Mouse (Mus musculus) intestine, postnatal 0 days (tissue): ENCODE data around the gene Ubac1. TPM values are rescaled to one million over a fixed set of nuclear protein-coding genes. Genes with fewer than 3 reads are reported as not detected.

Source experiments
- ATAC-seq: fragments of 200-750 bp; cut with Nextera tagmentation; 2 replicates; pipeline ENCODE4 v1.8.0; 2017; ENCODE audit warnings: mild to moderate bottlenecking, moderate TSS enrichment, moderate library complexity
- H3K27ac ChIP-seq: fragments of 300-500 bp; sonication (generic); 2 replicates; pipeline ENCODE4 v1.5.1; 2014; ENCODE audit warnings: mild to moderate bottlenecking, low read depth, low read length, moderate library complexity
- H3K27me3 ChIP-seq: fragments of 300-500 bp; sonication (generic); replicated peaks from 2 replicates; pipeline ENCODE4 v1.6.1; 2014; ENCODE audit warnings: low read length, mixed read lengths; ENCODE audit not compliant: control insufficient read depth, insufficient read depth
- H3K36me3 ChIP-seq: fragments of 300-500 bp; sonication (generic); 2 replicates; pipeline ENCODE4 v1.6.1; 2014; ENCODE audit warnings: mild to moderate bottlenecking, moderate library complexity; ENCODE audit not compliant: control insufficient read depth, insufficient read depth
- H3K4me1 ChIP-seq: fragments of 300-500 bp; sonication (generic); replicated peaks from 2 replicates; pipeline ENCODE4 v1.6.1; 2014; ENCODE audit warnings: antibody characterized with exemption, low read length, mixed read lengths; ENCODE audit not compliant: control insufficient read depth, insufficient read depth
- H3K4me2 ChIP-seq: fragments of 300-500 bp; sonication (generic); replicated peaks from 2 replicates; pipeline ENCODE4 v1.6.1; 2014; ENCODE audit warnings: low read depth, mild to moderate bottlenecking, moderate library complexity
- H3K4me3 ChIP-seq: fragments of 300-500 bp; sonication (generic); 2 replicates; pipeline ENCODE4 v1.5.1; 2014; ENCODE audit warnings: low read depth, low read length
- H3K9ac ChIP-seq: fragments of 300-500 bp; sonication (generic); 2 replicates; pipeline ENCODE4 v1.6.1; 2014; ENCODE audit warnings: mild to moderate bottlenecking, low read depth, low read length
- H3K9me3 ChIP-seq: fragments of 300-500 bp; sonication (generic); 2 replicates; pipeline ENCODE4 v1.6.1; 2016; ENCODE audit warnings: mixed run types; ENCODE audit not compliant: control insufficient read depth
- CTCF ChIP-seq: sonication (generic); IDR thresholded peaks from 2 replicates; pipeline ENCODE4 v1.5.1; 2016; ENCODE audit warnings: low read depth, mild to moderate bottlenecking, control low read depth, antibody characterized with exemption, moderate library complexity
- WGBS: fragments of 180-500 bp; shearing (Covaris S2); extraction: QIAGEN DNeasy Blood & Tissue Kit; methylation state at CpG from one replicate; pipeline ENCODE4 v1.1.7; 2014; 5-methylcytosine and 5-hydroxymethylcytosine counted together
- polyA plus RNA-seq: library from polyadenylated mRNA; unstranded; fragments of >200 nt; fragmentation: Nextera tagmentation; extraction: Ambion mirVana; gene quantifications from 2 replicates; pipeline ENCODE4 v1.2.1, GENCODE M21; 2015

Ubac1 gene
- polyA plus RNA-seq, 1 experiment from 2014 or later: 45.8 TPM

GRCm38 (mm10) chr2:25975141-25975770 lies 46.3 kb downstream of the Ubac1 start:
- Histone ChIP-seq H3K9me3 (no peaks in the 10 kb centered on the region), H3K9ac (no peak overlapping the region), H3K4me3 (no peak overlapping the region), H3K27ac (no peak overlapping the region), H3K36me3 (no peaks in the 10 kb centered on the region), H3K4me1 (no peaks in the 10 kb centered on the region), H3K27me3 (no peaks in the 10 kb centered on the region), H3K4me2 (no peak overlapping the region)
- WGBS: 86% methylated on average over 4 of the region's 4 CpGs
- ATAC-seq: no peak
- no peak for TF ChIP-seq CTCF

GRCm38 (mm10) chr2:25970426-25970825 lies 51.1 kb downstream of the Ubac1 start:
- Histone ChIP-seq H3K27ac (no peak overlapping the region), H3K9me3 (no peaks in the 10 kb centered on the region), H3K4me3 (no peak overlapping the region), H3K9ac (no peak overlapping the region), H3K27me3 (no peaks in the 10 kb centered on the region), H3K4me1 (no peaks in the 10 kb centered on the region), H3K36me3 (peaks cover 14% of the 10 kb centered on the region), H3K4me2 (no peak overlapping the region)
- 54% methylated on average over 2 of the region's 2 CpGs for WGBS
- no peak for ATAC-seq
- TF ChIP-seq CTCF: no peak

GRCm38 (mm10) chr2:25969319-25969718 lies 52.2 kb downstream of the Ubac1 start:
- no peak for TF ChIP-seq CTCF
- H3K9ac ChIP-seq: no peak overlapping the region
- no peaks in the 10 kb centered on the region for H3K9me3 ChIP-seq
- H3K4me1 ChIP-seq: no peaks in the 10 kb centered on the region
- H3K36me3 ChIP-seq: peaks cover 22% of the 10 kb centered on the region
- H3K4me2 ChIP-seq: no peak overlapping the region
- WGBS: 86% methylated on average over 4 of the region's 4 CpGs
- H3K27ac ChIP-seq: no peak overlapping the region
- no peaks in the 10 kb centered on the region for H3K27me3 ChIP-seq
- no peak for ATAC-seq
- no peak overlapping the region for H3K4me3 ChIP-seq

GRCm38 (mm10) chr2:25949291-25949690 lies 72.3 kb downstream of the Ubac1 start:
- 90% methylated on average over 3 of the region's 3 CpGs for WGBS
- Histone ChIP-seq H3K4me2 (no peak overlapping the region), H3K27me3 (no peaks in the 10 kb centered on the region), H3K4me3 (no peak overlapping the region), H3K9ac (no peak overlapping the region), H3K27ac (no peak overlapping the region), H3K36me3 (peaks cover 47% of the 10 kb centered on the region), H3K4me1 (no peaks in the 10 kb centered on the region), H3K9me3 (no peaks in the 10 kb centered on the region)
- ATAC-seq: no peak
- no peak for TF ChIP-seq CTCF

Other genes starting within 250 kb of the Ubac1 start
- gene Lcn11, start 244.7 kb downstream of the Ubac1 start, polyA plus RNA-seq: not detected in 2 replicates
- gene Gm13539, start 239.5 kb downstream of the Ubac1 start, polyA plus RNA-seq: not detected in 2 replicates
- not detected in 2 replicates for gene Glt6d1, start 205.9 kb downstream of the Ubac1 start, polyA plus RNA-seq
- not detected in 2 replicates for gene Lcn9, start 198.6 kb downstream of the Ubac1 start, polyA plus RNA-seq
- not detected in 2 replicates for gene Sohlh1, start 174.5 kb downstream of the Ubac1 start, polyA plus RNA-seq
- 0.18 TPM in 2 replicates for gene Kcnt1, start 158.0 kb downstream of the Ubac1 start, polyA plus RNA-seq
- gene Camsap1, start 38.5 kb downstream of the Ubac1 start, polyA plus RNA-seq: 3.5 and 4.9 TPM in 2 replicates
- gene Nacc2, start 101.5 kb upstream of the Ubac1 start, polyA plus RNA-seq: 14.1 and 14.2 TPM in 2 replicates
- 0.10 TPM in 1 of 2 replicates, not detected in the other for gene Lhx3, start 186.5 kb upstream of the Ubac1 start, polyA plus RNA-seq
- 7.0 and 7.5 TPM in 2 replicates for gene Qsox2, start 215.8 kb upstream of the Ubac1 start, polyA plus RNA-seq